Mouse (Mus musculus): ENCODE measurements around the gene Hoxd11. TPM values are rescaled to one million over a fixed set of nuclear protein-coding genes. Genes with fewer than 3 reads are reported as not detected.

Gene Hoxd11
- total RNA-seq, 4 experiments from 2014 or later: not detected

- no peak for DNase-seq
Measured at GRCm38 (mm10) chr2:74681594-74682531, 2.5 kb downstream of the Hoxd11 start.

GRCm38 (mm10) chr2:74682796-74683195, 3.4 kb downstream of the Hoxd11 start:
- DNase-seq: no peak

- DNase-seq: no peak
Measured at GRCm38 (mm10) chr2:74683471-74683951, 4.2 kb downstream of the Hoxd11 start.

GRCm38 (mm10) chr2:74684106-74684505, 4.7 kb downstream of the Hoxd11 start:
- no peak for DNase-seq

GRCm38 (mm10) chr2:74685059-74685603, 5.8 kb downstream of the Hoxd11 start:
- DNase-seq: no peak

GRCm38 (mm10) chr2:74686301-74686987, 7.1 kb downstream of the Hoxd11 start:
- no peak for DNase-seq

- no peak for DNase-seq
Measured at GRCm38 (mm10) chr2:74686988-74687697, 7.8 kb downstream of the Hoxd11 start.

- DNase-seq: no peak
Measured at GRCm38 (mm10) chr2:74687698-74688555, 8.6 kb downstream of the Hoxd11 start.

- no peak for DNase-seq
Measured at GRCm38 (mm10) chr2:74688795-74689573, 9.6 kb downstream of the Hoxd11 start.

GRCm38 (mm10) chr2:74689574-74690337, 10.4 kb downstream of the Hoxd11 start:
- no peak for DNase-seq

- no peak for DNase-seq
Measured at GRCm38 (mm10) chr2:74690338-74690716, 11.0 kb downstream of the Hoxd11 start.

- peak; percentile 55 for DNase-seq
Measured at GRCm38 (mm10) chr2:74691022-74691951, 11.9 kb downstream of the Hoxd11 start, which contains the start of gene Hoxd10. TSS of gene Hoxd10 (plus strand) at chr2:74691924.

GRCm38 (mm10) chr2:74691995-74692807, 12.8 kb downstream of the Hoxd11 start:
- no peak for DNase-seq

- no peak for DNase-seq
Measured at GRCm38 (mm10) chr2:74692808-74693431, 13.6 kb downstream of the Hoxd11 start.

GRCm38 (mm10) chr2:74693432-74693827, 14.1 kb downstream of the Hoxd11 start:
- DNase-seq: no peak

- no peak for DNase-seq
Measured at GRCm38 (mm10) chr2:74694066-74694465, 14.7 kb downstream of the Hoxd11 start.

GRCm38 (mm10) chr2:74695383-74695782, 16.0 kb downstream of the Hoxd11 start:
- no peak for DNase-seq
